Mouse (Mus musculus) large intestine, adult 2 months (tissue): ENCODE measurements around the gene Tmprss6. TPM values are rescaled to one million over a fixed set of nuclear protein-coding genes. Genes with fewer than 3 reads are reported as not detected.

Experiments used
- DNase-seq: peaks from one replicate; pipeline ENCODE4 v3.0.0-alpha.2; 2012; ENCODE audit warnings: low read depth, low spot score
- WGBS: fragments of 180-500 bp; shearing (Covaris S2); methylation state at CpG from one replicate; pipeline ENCODE4 v1.1.7; 2018; 5-methylcytosine and 5-hydroxymethylcytosine counted together
- polyA plus RNA-seq: library from polyadenylated mRNA; depleted of rRNA; stranded (reverse); fragments of >200 nt; gene quantifications from 2 replicates; pipeline ENCODE4 v1.2.3, GENCODE M21; 2012

Tmprss6 gene
- polyA plus RNA-seq, 1 experiment = 0.20 TPM

- DNase-seq = no peak
- 2% methylated on average over 52 of the region's 52 CpGs for WGBS
Measured at GRCm38 (mm10) chr15:78428391-78429138, 39.9 kb downstream of the Tmprss6 start, which contains the start of gene Kctd17. Gene Kctd17, plus strand, starts transcription at chr15:78428564.

- WGBS = 70% methylated on average over 4 of the region's 4 CpGs
- no peak for DNase-seq
Measured at GRCm38 (mm10) chr15:78425230-78425629, 43.2 kb downstream of the Tmprss6 start.

- DNase-seq = no peak
- 16% methylated on average over 11 of the region's 11 CpGs for WGBS
Measured at GRCm38 (mm10) chr15:78424507-78424906, 43.9 kb downstream of the Tmprss6 start.

- 14% methylated on average over 16 of the region's 16 CpGs for WGBS
- no peak for DNase-seq
Measured at GRCm38 (mm10) chr15:78422046-78422956, 46.1 kb downstream of the Tmprss6 start.

- DNase-seq = no peak
- WGBS = 81% methylated on average over 13 of the region's 13 CpGs
Measured at GRCm38 (mm10) chr15:78420395-78420794, 48.0 kb downstream of the Tmprss6 start.

- no peak for DNase-seq
- 1% methylated on average over 4 of the region's 4 CpGs for WGBS
Measured at GRCm38 (mm10) chr15:78416937-78417336, 51.5 kb downstream of the Tmprss6 start.

GRCm38 (mm10) chr15:78414157-78414556, 54.3 kb downstream of the Tmprss6 start:
- DNase-seq = no peak
- WGBS = 93% methylated on average over 8 of the region's 8 CpGs

GRCm38 (mm10) chr15:78413719-78414117, 54.7 kb downstream of the Tmprss6 start:
- 78% methylated on average over 1 of the region's 1 CpGs for WGBS
- DNase-seq = no peak

GRCm38 (mm10) chr15:78413083-78413718, 55.2 kb downstream of the Tmprss6 start:
- no peak for DNase-seq
- WGBS = 56% methylated on average over 14 of the region's 14 CpGs

GRCm38 (mm10) chr15:78409570-78410052, 58.8 kb downstream of the Tmprss6 start:
- 32% methylated on average over 12 of the region's 12 CpGs for WGBS
- DNase-seq = no peak

- DNase-seq = no peak
- WGBS = under 1% methylated on average over 40 of the region's 40 CpGs
Measured at GRCm38 (mm10) chr15:78406293-78406934, 62.0 kb downstream of the Tmprss6 start, which contains the start of gene Mpst. Gene Mpst, plus strand, starts transcription at chr15:78406416.

- WGBS = 1% methylated on average over 34 of the region's 34 CpGs
- DNase-seq = peak; percentile 96
Measured at GRCm38 (mm10) chr15:78405517-78406211, 62.8 kb downstream of the Tmprss6 start, which contains the start of gene Tst. Gene Tst, minus strand, starts transcription at chr15:78405907.

GRCm38 (mm10) chr15:78405098-78405497, 63.3 kb downstream of the Tmprss6 start:
- DNase-seq = no peak
- WGBS = 36% methylated on average over 11 of the region's 11 CpGs

GRCm38 (mm10) chr15:78403896-78404295, 64.5 kb downstream of the Tmprss6 start:
- no peak for DNase-seq
- WGBS = 12% methylated on average over 1 of the region's 1 CpGs

- 25% methylated on average over 3 of the region's 3 CpGs for WGBS
- DNase-seq = no peak
Measured at GRCm38 (mm10) chr15:78403301-78403741, 65.1 kb downstream of the Tmprss6 start.

GRCm38 (mm10) chr15:78402423-78402822, 66.0 kb downstream of the Tmprss6 start:
- WGBS = 31% methylated on average over 7 of the region's 7 CpGs
- no peak for DNase-seq

- WGBS = 28% methylated on average over 4 of the region's 4 CpGs
- no peak for DNase-seq
Measured at GRCm38 (mm10) chr15:78401921-78402320, 66.5 kb downstream of the Tmprss6 start.

GRCm38 (mm10) chr15:78401345-78401744, 67.1 kb downstream of the Tmprss6 start:
- WGBS = 66% methylated on average over 6 of the region's 6 CpGs
- DNase-seq = no peak
